Mouse (Mus musculus): ENCODE results near the gene Onecut1.

DNA sequence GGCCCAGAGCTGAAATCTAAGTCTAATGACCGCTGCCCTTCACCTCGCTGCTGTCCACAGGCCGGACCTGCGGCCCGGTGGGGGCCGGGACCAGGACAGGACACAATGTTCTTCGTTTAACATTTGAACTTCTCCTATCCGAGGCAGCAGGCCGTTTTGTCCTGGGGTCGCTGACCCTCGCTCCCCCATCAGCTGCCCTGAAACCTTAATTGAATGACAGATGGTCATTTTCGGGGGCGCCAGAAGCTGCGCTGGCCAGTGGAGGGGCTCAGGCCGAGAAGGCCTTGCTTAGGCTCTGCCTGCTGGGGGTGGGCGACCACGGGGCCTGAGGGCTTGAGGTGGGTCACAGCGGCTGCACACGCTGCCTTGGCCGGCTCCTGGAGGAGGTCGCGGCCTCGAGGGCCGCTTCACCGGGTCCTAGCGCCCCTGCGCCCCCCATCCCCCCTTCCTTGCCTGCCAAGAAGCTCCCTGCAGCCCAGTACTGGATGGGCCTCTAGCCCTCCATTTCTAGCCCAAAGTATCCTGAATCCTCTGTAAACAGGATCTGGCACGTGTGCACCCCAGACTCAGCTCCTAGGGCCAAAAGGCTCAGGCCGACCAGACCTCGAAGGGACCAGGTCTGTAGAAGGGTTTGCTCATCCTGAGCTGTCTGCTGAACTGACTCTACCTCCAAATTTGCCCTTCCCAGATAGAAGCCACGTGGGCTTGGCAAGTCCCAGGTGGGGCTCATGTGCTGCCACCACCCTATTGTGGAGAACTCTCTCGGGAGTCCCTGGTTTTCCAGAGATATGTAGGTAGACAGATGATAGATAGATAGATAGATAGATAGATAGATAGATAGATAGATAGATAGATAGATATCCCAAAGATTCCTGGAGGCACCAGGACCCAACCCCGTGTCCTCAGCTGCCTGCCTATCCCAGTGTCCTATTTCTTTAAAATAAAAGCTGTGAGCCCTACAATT, 14.6 kb upstream of the Onecut1 start:
- TF ChIP-seq CTCF (IDR thresholded peaks at IDR 0.05) (no peak), POLR2A (IDR thresholded peaks at IDR 0.05; ENCODE audit: insufficient read depth, low read depth, low read length) (no peak)

Measured in heart, adult 2 months (tissue).